Mouse (Mus musculus) embryonic facial prominence, embryonic 14.5 days (tissue): ENCODE results near the gene H2-Q4. TPM values are rescaled to one million over a fixed set of nuclear protein-coding genes. Genes with fewer than 3 reads are reported as not detected.

Source experiments
- polyA plus RNA-seq: library from polyadenylated mRNA; unstranded; fragments of >200 nt; fragmentation: Nextera tagmentation; extraction: Ambion mirVana; gene quantifications from 2 replicates; pipeline ENCODE4 v1.2.1, GENCODE M21; 2014

H2-Q4 gene
- polyA plus RNA-seq, 1 experiment from 2014 or later, result 1.3 TPM

Other genes starting within 250 kb of the H2-Q4 start
- 0.28 TPM in 1 of 2 replicates, not detected in the other for gene Apom, start 247.6 kb upstream of the H2-Q4 start, polyA plus RNA-seq
- gene Bag6, start 244.4 kb upstream of the H2-Q4 start, polyA plus RNA-seq, result 72.2 and 77.3 TPM in 2 replicates
- 151 and 172 TPM in 2 replicates for gene Prrc2a, start 214.7 kb upstream of the H2-Q4 start, polyA plus RNA-seq
- gene Aif1, start 203.5 kb upstream of the H2-Q4 start, polyA plus RNA-seq, result 16.5 and 17.7 TPM in 2 replicates
- 22.2 and 26.9 TPM in 2 replicates for gene Lst1, start 191.2 kb upstream of the H2-Q4 start, polyA plus RNA-seq
- gene Ltb, start 185.2 kb upstream of the H2-Q4 start, polyA plus RNA-seq, result 2.0 and 3.3 TPM in 2 replicates
- 0.62 and 0.74 TPM in 2 replicates for gene Tnf, start 177.6 kb upstream of the H2-Q4 start, polyA plus RNA-seq
- 0.34 and 0.40 TPM in 2 replicates for gene Lta, start 174.3 kb upstream of the H2-Q4 start, polyA plus RNA-seq
- gene Gm16181, start 158.8 kb upstream of the H2-Q4 start, polyA plus RNA-seq, result 0.47 TPM in 1 of 2 replicates, not detected in the other
- 5.1 and 5.2 TPM in 2 replicates for gene Atp6v1g2, start 146.0 kb upstream of the H2-Q4 start, polyA plus RNA-seq
- 3.3 and 4.8 TPM in 2 replicates for gene Nfkbil1, start 143.8 kb upstream of the H2-Q4 start, polyA plus RNA-seq
- gene Ddx39b, start 137.9 kb upstream of the H2-Q4 start, polyA plus RNA-seq, result 347 and 431 TPM in 2 replicates
- 46.9 and 51.7 TPM in 2 replicates for gene H2-D1, start 116.9 kb upstream of the H2-Q4 start, polyA plus RNA-seq
- 0.25 TPM in 1 of 2 replicates, not detected in the other for gene H2-Q1, start 59.2 kb upstream of the H2-Q4 start, polyA plus RNA-seq
- 0.22 and 0.62 TPM in 2 replicates for gene H2-Q2, start 37.4 kb upstream of the H2-Q4 start, polyA plus RNA-seq
- gene H2-Q6, start 45.2 kb downstream of the H2-Q4 start, polyA plus RNA-seq, result 0.14 and 0.29 TPM in 2 replicates
- gene H2-Q7, start 59.5 kb downstream of the H2-Q4 start, polyA plus RNA-seq, result 2.1 and 2.4 TPM in 2 replicates
- gene H2-Q10, start 90.5 kb downstream of the H2-Q4 start, polyA plus RNA-seq, result 0.35 TPM in 1 of 2 replicates, not detected in the other
- not detected in 2 replicates for gene Pou5f1, start 126.4 kb downstream of the H2-Q4 start, polyA plus RNA-seq
- gene Tcf19, start 137.2 kb downstream of the H2-Q4 start, polyA plus RNA-seq, result 82.9 and 83.2 TPM in 2 replicates
- gene Cchcr1, start 137.5 kb downstream of the H2-Q4 start, polyA plus RNA-seq, result 10.5 and 12.2 TPM in 2 replicates
- gene Psors1c2, start 153.6 kb downstream of the H2-Q4 start, polyA plus RNA-seq, result 0.59 and 1.9 TPM in 2 replicates
- gene Cdsn, start 172.5 kb downstream of the H2-Q4 start, polyA plus RNA-seq, result 0.97 and 1.3 TPM in 2 replicates
- gene 2300002M23Rik, start 187.8 kb downstream of the H2-Q4 start, polyA plus RNA-seq, result 0.47 and 1.3 TPM in 2 replicates
- gene Sfta2, start 221.9 kb downstream of the H2-Q4 start, polyA plus RNA-seq, result 0.28 TPM in 1 of 2 replicates, not detected in the other
- gene Gm9573, start 247.0 kb downstream of the H2-Q4 start, polyA plus RNA-seq, result 0.04 TPM in 1 of 2 replicates, not detected in the other